Mouse (Mus musculus) kidney, adult 2 months (tissue): ENCODE data around the gene Mylk.

Experiments
- CTCF ChIP-seq: fragments of 200-500 bp; conservative IDR thresholded peaks from 2 replicates; pipeline ENCODE4 v1.5.1; 2011; ENCODE audit warnings: low read depth, mild to moderate bottlenecking, control low read depth, low read length, moderate library complexity, mixed read lengths; ENCODE audit not compliant: insufficient read depth, insufficient read length
- POLR2A ChIP-seq: fragments of 200-500 bp; IDR thresholded peaks from one replicate; pipeline ENCODE4 v1.6.1; 2011; ENCODE audit warnings: low read depth, low read length, control low read depth

- TF ChIP-seq CTCF, result no peak
- no peak for TF ChIP-seq POLR2A
Measured at GRCm38 (mm10) chr16:34867217-34867616, 122.2 kb downstream of the Mylk start.
